Mouse (Mus musculus): ENCODE measurements at regions not wholly inside any gene's neighbourhood (a gene's known extent, or its start where the extent isn't known, plus 50 kb on each side); places are given as distances from the start of the nearest gene placed in this dataset.

DNA sequence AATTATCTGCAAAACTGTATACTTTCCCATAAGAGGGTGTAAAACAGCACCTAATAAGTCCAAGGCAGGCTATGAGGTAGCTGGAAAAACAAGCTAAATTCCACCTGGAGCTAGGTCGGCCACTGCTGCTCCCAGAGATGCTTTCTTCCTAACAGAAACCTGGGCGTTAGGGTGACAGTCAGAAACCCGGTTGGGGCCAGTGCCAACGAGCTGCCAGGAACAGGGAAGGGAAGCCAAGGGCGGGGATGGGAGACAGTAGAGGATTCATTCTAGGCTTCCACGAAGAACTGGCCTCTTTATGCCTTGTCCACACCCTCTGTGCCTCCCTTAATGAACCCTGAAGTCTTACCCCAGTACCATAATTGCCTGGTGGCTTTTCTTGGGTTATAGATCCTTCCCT is 198.9 kb upstream of the Egln3 start:
- no peak for TF ChIP-seq CTCF (IDR thresholded peaks at IDR 0.05; ENCODE audit: borderline replicate concordance, insufficient read depth, low read depth, low read length)
- TF ChIP-seq POLR2A (IDR thresholded peaks at IDR 0.05; ENCODE audit: borderline replicate concordance, insufficient read depth, low read length) = no peak

All from cerebellum, adult 2 months (tissue).